Mouse (Mus musculus) stomach, embryonic 14.5 days (tissue): ENCODE results near the gene Bcl7c. TPM values are rescaled to one million over a fixed set of nuclear protein-coding genes. Genes with fewer than 3 reads are reported as not detected.
A peak's percentile ranks its signal among the peaks of the same experiment; 100 is the strongest.

Source experiments
- ATAC-seq: fragments of 200-750 bp; cut with Nextera tagmentation; 2 replicates; pipeline ENCODE4 v1.8.0; 2017; ENCODE audit warnings: low read depth, moderate TSS enrichment; ENCODE audit not compliant: insufficient number of reproducible peaks, insufficient read depth, low FRiP score
- H3K27ac ChIP-seq: fragments of 300-500 bp; sonication (generic); 2 replicates; pipeline ENCODE4 v1.5.1; 2014; ENCODE audit warnings: mild to moderate bottlenecking, low read length, moderate library complexity, mixed read lengths
- H3K27me3 ChIP-seq: fragments of 300-500 bp; sonication (generic); 2 replicates; pipeline ENCODE4 v1.6.1; 2014; ENCODE audit warnings: low read length, control low read depth, mixed read lengths; ENCODE audit not compliant: control insufficient read depth, insufficient read depth
- H3K36me3 ChIP-seq: fragments of 300-500 bp; sonication (generic); 2 replicates; pipeline ENCODE4 v1.6.1; 2014; ENCODE audit warnings: mild to moderate bottlenecking, control low read depth, low read length, moderate library complexity, mixed read lengths; ENCODE audit not compliant: control insufficient read depth, insufficient read depth
- H3K4me1 ChIP-seq: fragments of 300-500 bp; sonication (generic); 2 replicates; pipeline ENCODE4 v1.6.1; 2014; ENCODE audit warnings: low read length, control low read depth, mixed read lengths; ENCODE audit not compliant: control insufficient read depth, insufficient read depth
- H3K4me2 ChIP-seq: fragments of 300-500 bp; sonication (generic); replicated peaks from 2 replicates; pipeline ENCODE4 v1.6.1; 2014; ENCODE audit warnings: low read depth, low read length, control low read depth
- H3K4me3 ChIP-seq: fragments of 300-500 bp; sonication (generic); 2 replicates; pipeline ENCODE4 v1.5.1; 2014; ENCODE audit warnings: low read depth, low read length, control low read depth
- H3K9ac ChIP-seq: fragments of 300-500 bp; sonication (generic); replicated peaks from 2 replicates; pipeline ENCODE4 v1.6.1; 2014; ENCODE audit warnings: low read depth, mild to moderate bottlenecking, control low read depth, low read length, moderate library complexity, mixed read lengths
- H3K9me3 ChIP-seq: fragments of 300-500 bp; sonication (generic); 2 replicates; pipeline ENCODE4 v1.6.1; 2016; ENCODE audit warnings: low read depth, low read length, control low read depth; ENCODE audit not compliant: control insufficient read depth
- WGBS: fragments of 180-500 bp; shearing (Covaris S2); extraction: QIAGEN DNeasy Blood & Tissue Kit; methylation state at CpG from one replicate; pipeline ENCODE4 v1.1.7; 2014; 5-methylcytosine and 5-hydroxymethylcytosine counted together
- polyA plus RNA-seq: library from polyadenylated mRNA; unstranded; fragments of >200 nt; fragmentation: Nextera tagmentation; extraction: Ambion mirVana; gene quantifications from 2 replicates; pipeline ENCODE4 v1.2.1, GENCODE M21; 2014

Gene Bcl7c
- polyA plus RNA-seq: 57.8 and 65.2 TPM in 2 replicates

DNA sequence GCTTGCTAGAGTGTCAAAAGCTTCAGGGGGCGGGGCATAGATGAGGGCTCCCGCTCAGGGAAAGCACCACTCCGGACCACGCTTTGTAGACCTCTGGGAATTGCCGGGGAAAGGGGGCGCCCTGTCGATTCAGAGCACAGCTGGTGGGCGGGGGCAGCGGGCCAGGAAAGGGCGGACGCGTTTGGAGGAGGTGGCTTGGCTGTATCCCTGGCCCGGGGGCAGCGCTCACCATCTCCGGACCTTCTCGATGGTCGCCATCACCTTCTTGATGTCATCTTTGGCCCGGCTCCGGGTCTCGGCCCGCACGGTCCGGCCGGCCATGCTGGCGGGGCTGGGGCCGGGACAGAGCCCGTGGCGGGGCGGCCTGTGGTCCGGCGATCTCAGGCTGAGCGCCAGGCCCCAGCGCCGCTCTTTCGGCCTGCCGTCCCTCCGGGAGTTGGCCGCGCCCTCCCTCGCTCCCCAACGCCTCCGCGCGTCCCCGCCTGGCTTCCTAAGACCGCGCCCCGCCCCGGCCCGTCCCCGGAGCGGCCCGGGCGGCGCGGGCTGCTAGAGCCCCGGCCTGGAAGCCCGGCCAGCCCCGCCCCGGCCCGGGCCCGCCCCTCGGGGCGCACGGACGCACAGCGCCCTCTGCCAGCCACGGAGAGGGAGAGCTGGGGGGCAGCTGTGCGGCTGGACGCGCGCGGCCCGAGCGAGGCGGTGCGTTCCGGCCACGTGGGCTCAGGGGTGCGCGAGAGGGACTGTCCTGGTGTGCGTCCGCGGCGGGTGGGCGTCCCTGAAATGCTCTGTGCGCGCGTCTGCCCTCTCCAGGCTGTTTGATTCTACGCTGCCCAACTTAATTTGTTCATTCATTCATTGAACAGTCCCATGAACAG, at the start of gene Bcl7c:
Gene Bcl7c, minus strand, starts transcription at position 727 of the 872 bp plus-strand sequence.
- H3K9me3 ChIP-seq: no peaks in the 10 kb centered on the region
- peak within 1 kb of the TSS; percentile 74 for H3K4me2 ChIP-seq
- peaks cover 24% of the 10 kb centered on the region for H3K4me1 ChIP-seq
- peak within 1 kb of the TSS; percentile 81 for H3K9ac ChIP-seq
- peak within 1 kb of the TSS; percentile 99 for H3K27ac ChIP-seq
- H3K36me3 ChIP-seq: peaks cover 20% of the 10 kb centered on the region
- under 1% methylated on average over 86 of the region's 90 CpGs for WGBS
- ATAC-seq: peak; percentile 80
- H3K27me3 ChIP-seq: no peaks in the 10 kb centered on the region
- H3K4me3 ChIP-seq: peak within 1 kb of the TSS; percentile 71

DNA sequence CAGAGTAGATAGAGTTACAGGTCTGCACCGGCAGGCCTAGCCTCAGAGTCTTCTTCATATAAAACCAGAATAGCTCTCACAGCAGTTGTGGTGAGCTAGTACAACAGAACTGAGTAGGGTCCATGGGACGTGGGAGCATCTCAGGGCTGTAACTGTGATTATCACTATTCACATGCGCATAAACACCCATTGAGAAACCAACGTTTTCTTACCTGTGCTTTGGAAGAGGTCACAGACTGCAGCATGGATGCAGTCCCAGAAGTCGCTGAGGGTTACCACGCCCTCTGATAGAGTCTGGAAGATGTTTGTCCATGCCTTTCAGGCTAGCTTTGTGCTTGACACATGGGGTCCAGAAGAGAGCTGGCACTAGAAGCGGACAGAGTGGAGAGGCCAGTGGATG, 45.0 kb upstream of the Bcl7c start:
- H3K4me2 ChIP-seq: no peak overlapping the region
- H3K4me3 ChIP-seq: no peak overlapping the region
- no peaks in the 10 kb centered on the region for H3K9me3 ChIP-seq
- H3K9ac ChIP-seq: no peak overlapping the region
- peaks cover 89% of the 10 kb centered on the region for H3K36me3 ChIP-seq
- no peaks in the 10 kb centered on the region for H3K27me3 ChIP-seq
- H3K27ac ChIP-seq: no peak overlapping the region
- ATAC-seq: no peak
- no peaks in the 10 kb centered on the region for H3K4me1 ChIP-seq
- WGBS: 87% methylated on average over 7 of the region's 7 CpGs

DNA sequence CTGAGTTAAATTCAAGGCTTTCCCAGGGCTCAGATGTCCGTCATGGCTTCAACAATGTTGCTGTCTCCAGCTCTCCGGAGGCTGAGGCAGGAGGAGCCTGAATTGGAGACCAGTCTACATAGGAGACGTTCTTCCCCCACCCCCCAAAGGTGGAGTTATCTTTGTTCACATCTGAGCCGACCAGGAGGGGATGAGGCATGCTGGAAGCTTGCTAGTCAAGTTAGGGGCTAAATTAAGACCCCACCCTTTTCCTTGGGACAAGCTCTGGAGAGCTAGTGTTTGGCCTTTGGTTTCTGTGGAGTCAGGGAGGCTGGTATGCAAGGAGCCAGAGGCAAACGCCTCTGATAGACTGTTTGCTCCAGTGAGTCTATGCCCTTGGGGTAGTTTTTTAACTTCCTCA, 44.4 kb upstream of the Bcl7c start:
- no peaks in the 10 kb centered on the region for H3K27me3 ChIP-seq
- H3K9ac ChIP-seq: no peak overlapping the region
- no peak overlapping the region for H3K27ac ChIP-seq
- 68% methylated on average over 5 of the region's 5 CpGs for WGBS
- H3K36me3 ChIP-seq: peaks cover 94% of the 10 kb centered on the region
- ATAC-seq: no peak
- no peaks in the 10 kb centered on the region for H3K9me3 ChIP-seq
- H3K4me2 ChIP-seq: no peak overlapping the region
- peaks cover under 1% of the 10 kb centered on the region; the same call in 1 of the 2 replicates for H3K4me1 ChIP-seq
- H3K4me3 ChIP-seq: no peak overlapping the region

DNA sequence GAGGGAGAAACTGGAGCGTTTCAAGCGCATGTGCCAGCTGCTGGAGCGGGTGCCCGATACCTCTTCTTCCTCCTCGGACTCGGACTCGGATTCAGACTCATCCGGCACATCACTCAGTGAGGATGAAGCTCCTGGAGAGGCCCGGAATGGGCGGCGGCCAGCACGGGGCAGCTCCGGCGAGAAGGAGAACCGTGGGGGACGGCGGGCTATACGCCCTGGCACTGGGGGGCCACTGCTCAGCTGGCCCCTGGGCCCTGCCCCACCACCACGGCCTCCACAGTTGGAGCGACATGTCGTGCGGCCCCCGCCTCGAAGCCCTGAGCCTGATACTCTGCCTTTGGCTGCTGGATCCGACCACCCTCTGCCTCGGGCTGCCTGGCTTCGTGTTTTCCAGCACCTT, 43.3 kb upstream of the Bcl7c start:
- no peaks in the 10 kb centered on the region for H3K27me3 ChIP-seq
- no peaks in the 10 kb centered on the region for H3K9me3 ChIP-seq
- 94% methylated on average over 27 of the region's 27 CpGs for WGBS
- peaks cover 7% of the 10 kb centered on the region; the same call in 1 of the 2 replicates for H3K4me1 ChIP-seq
- no peak overlapping the region for H3K27ac ChIP-seq
- H3K4me2 ChIP-seq: no peak overlapping the region
- H3K36me3 ChIP-seq: peaks cover 86% of the 10 kb centered on the region
- no peak overlapping the region for H3K9ac ChIP-seq
- ATAC-seq: no peak
- H3K4me3 ChIP-seq: no peak overlapping the region

DNA sequence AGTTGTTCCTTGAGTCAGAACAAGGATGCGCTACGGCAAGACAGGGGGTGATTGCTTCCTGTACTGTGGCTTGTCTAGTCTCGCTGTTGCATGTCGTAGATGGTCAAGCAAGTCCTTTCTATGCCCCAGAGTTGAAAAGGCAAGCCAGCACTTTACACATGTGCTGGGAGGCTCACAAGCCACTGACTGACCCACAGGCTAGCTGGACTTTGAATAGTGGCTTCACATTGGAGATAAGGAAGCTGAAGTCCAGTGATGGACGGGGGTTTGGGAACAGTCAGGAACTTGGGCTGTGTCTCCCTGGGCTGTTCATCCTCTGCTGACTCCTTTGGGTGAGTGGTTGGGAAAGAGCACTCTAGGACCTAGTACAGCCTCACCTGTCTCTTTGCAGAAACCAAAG, 42.9 kb upstream of the Bcl7c start:
- Histone ChIP-seq H3K4me1 (peaks cover 7% of the 10 kb centered on the region; the same call in 1 of the 2 replicates), H3K27me3 (no peaks in the 10 kb centered on the region), H3K9me3 (no peaks in the 10 kb centered on the region), H3K36me3 (peaks cover 81% of the 10 kb centered on the region), H3K27ac (no peak overlapping the region), H3K4me2 (no peak overlapping the region), H3K9ac (no peak overlapping the region), H3K4me3 (no peak overlapping the region)
- WGBS: 91% methylated on average over 5 of the region's 5 CpGs
- ATAC-seq: no peak

DNA sequence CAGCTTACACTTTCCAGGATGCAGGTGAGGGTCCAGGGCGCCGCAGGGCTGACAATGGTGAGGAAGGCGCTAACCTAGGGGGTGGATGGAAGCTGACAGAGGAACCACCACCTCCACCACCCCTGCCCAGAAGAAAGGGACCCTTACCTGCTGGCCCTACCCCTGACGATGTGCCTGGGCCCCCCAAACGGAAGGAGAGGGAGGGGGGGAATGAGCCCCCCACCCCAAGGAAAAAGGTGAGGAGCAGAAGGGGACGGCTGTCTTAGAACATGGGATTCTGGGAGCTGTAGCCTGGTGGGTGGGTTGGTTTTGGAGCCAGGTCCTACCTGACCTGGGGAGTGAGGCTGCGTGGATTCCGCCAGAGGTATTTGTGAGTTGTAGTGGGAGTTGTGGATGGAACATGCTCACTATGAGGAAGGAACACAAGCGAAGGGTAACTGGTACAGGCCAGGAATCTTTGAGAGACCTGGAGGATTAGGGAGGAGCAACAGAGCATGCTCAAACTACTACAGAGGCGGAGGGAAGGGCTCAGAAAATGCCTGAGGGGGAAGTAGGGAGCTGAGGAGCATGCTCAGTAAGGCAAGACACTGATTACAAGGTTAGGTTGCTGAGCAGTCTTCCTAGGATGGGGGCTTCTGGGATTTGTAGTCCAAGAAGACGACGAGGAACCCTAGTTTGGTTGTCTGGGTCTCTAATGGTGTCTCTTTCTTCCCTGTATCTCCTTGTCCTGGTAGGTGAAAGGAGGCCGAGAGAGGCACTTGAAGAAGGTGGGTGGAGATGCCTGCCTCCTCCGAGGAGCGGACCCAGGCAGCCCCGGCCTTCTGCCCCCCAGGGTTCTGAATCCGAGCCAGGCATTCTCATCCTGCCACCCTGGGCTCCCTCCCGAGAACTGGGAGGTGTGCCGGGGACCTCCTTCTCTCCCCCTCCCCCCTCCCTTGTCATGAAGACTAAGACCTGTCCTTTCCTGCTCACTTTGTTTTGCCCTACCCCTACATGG, 41.7 kb upstream of the Bcl7c start:
- Histone ChIP-seq H3K27me3 (no peaks in the 10 kb centered on the region), H3K4me2 (no peak overlapping the region), H3K27ac (no peak overlapping the region), H3K9ac (no peak overlapping the region), H3K4me3 (no peak overlapping the region), H3K36me3 (peaks cover 71% of the 10 kb centered on the region), H3K4me1 (peaks cover 7% of the 10 kb centered on the region; the same call in 1 of the 2 replicates), H3K9me3 (no peaks in the 10 kb centered on the region)
- 87% methylated on average over 19 of the region's 19 CpGs for WGBS
- ATAC-seq: no peak

DNA sequence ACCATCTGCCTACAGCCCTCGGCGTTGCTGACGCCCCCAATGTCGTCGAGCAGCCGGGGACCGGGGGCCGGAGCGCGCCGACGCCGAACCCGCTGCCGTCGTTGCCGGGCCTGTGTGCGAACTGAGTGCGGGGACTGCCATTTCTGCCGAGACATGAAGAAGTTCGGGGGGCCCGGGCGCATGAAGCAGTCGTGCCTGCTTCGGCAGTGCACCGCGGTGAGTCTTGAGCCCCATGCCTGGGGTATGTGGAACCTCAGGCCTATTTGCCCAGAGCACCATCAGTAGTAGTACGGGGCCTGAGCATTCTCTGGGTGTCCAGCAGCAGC, 39.5 kb upstream of the Bcl7c start:
- peaks cover 11% of the 10 kb centered on the region; the same call in 1 of the 2 replicates for H3K4me1 ChIP-seq
- ATAC-seq: no peak
- no peak overlapping the region; the same call in 1 of the 2 replicates for H3K27ac ChIP-seq
- H3K36me3 ChIP-seq: peaks cover 49% of the 10 kb centered on the region
- no peak overlapping the region for H3K9ac ChIP-seq
- H3K9me3 ChIP-seq: no peaks in the 10 kb centered on the region
- H3K4me3 ChIP-seq: no peak overlapping the region
- no peaks in the 10 kb centered on the region for H3K27me3 ChIP-seq
- 89% methylated on average over 28 of the region's 28 CpGs for WGBS
- H3K4me2 ChIP-seq: 0 out of 2 replicates have a peak overlapping the region, but pooled peaks have one; percentile 48

DNA sequence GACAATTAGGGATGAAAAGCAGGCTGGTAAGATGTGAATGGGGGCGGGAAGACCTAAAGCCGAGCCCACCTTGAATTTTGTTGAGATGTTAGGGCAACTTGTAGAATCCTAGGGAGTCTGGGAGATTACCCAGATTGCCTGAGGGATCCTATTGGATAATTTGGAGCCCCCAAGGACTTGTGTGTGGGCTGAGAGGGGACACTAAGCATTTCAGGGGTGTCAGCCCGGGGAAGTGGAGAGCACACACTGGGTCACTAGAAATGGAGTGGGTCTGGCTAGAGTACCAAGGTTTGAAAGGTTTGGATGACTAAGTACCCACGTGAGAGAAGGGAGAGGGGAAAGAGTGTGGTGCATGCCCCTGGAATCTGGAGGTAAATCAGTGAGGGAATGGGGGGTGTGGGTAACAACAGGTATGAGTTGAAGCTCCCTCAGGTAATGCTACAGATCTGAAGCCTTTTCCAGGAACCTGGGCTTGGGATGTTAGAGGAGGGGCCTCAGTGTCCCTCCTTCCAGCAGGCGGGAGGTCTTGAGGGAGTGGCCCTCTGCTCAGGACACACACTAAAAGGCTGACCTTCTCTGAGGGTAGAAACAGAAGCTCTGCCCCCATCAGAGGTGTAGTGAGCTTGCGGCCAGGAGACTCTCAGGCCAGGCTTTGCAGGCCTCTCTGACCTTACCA, 39.0 kb upstream of the Bcl7c start:
- Histone ChIP-seq H3K4me2 (peak overlapping the region; percentile 48), H3K27ac (peak overlapping the region; percentile 93; the same call in 1 of the 2 replicates), H3K36me3 (peaks cover 44% of the 10 kb centered on the region), H3K4me1 (peaks cover 11% of the 10 kb centered on the region; the same call in 1 of the 2 replicates), H3K9ac (peak overlapping the region; percentile 78; the same call in 1 of the 2 replicates), H3K9me3 (no peaks in the 10 kb centered on the region), H3K27me3 (no peaks in the 10 kb centered on the region), H3K4me3 (peak overlapping the region; percentile 76)
- whole genome bisulfite sequencing: 38% methylated on average over 6 of the region's 6 CpGs
- ATAC-seq: no peak
